Mouse (Mus musculus): Measurements from ENCODE around the gene Fgfr2. TPM values are rescaled to one million over a fixed set of nuclear protein-coding genes. Genes with fewer than 3 reads are reported as not detected.

Fgfr2 gene
- total RNA-seq, 1 experiment: 37.5 TPM

- Histone ChIP-seq H3K9ac (ENCODE audit: insufficient read depth, low read depth, low read length, poor library complexity, severe bottlenecking) (no peak overlapping the region), H3K9me3 (ENCODE audit: control insufficient read depth, insufficient read depth, low read depth, low read length) (no peaks in the 10 kb centered on the region), H3K4me3 (ENCODE audit: insufficient read depth in 1 of 2, low read depth in 1 of 2, low read length in 2 of 2, poor library complexity in 1 of 2, severe bottlenecking in 1 of 2) (no peak overlapping the region), H3K27ac (ENCODE audit: insufficient read depth, low read depth, low read length, poor library complexity, severe bottlenecking) (no peak overlapping the region), H3K36me3 (ENCODE audit: control insufficient read depth, insufficient read depth, low read length, poor library complexity, severe bottlenecking) (peaks cover 31% of the 10 kb centered on the region), H3K4me1 (ENCODE audit: control insufficient read depth in 2 of 2, insufficient read depth in 2 of 2, low read length in 2 of 2, poor library complexity in 1 of 2) (peaks cover 3 to 28% of the 10 kb centered on the region in 2 experiments)
- TF ChIP-seq HCFC1 (IDR thresholded peaks at IDR 0.05; ENCODE audit: borderline replicate concordance, insufficient read depth, low read length) (no peak), CHD2 (IDR thresholded peaks at IDR 0.05; ENCODE audit: low read depth, low read length) (no peak)
- no peak for DNase-seq (ENCODE audit: low read depth, low spot score)
- in situ Hi-C loops (cut with MboI; ENCODE audit: low sequenced_read_pairs in 2 of 2, unreplicated experiment in 2 of 2): no loop called here
Observed at GRCm38 (mm10) chr7:133027930-133028329, 95.2 kb downstream of the Fgfr2 start.

GRCm38 (mm10) chr7:133024694-133025093 is 98.5 kb downstream of the Fgfr2 start:
- no peak for DNase-seq (ENCODE audit: low read depth, low spot score)
- in situ Hi-C loops (cut with MboI; ENCODE audit: low sequenced_read_pairs in 2 of 2, unreplicated experiment in 2 of 2): no loop called here
- TF ChIP-seq ZC3H11A (IDR thresholded peaks at IDR 0.05; ENCODE audit: borderline replicate concordance, low read depth, low read length): no peak
- no peak for TF ChIP-seq CHD2 (IDR thresholded peaks at IDR 0.05; ENCODE audit: low read depth, low read length)
- TF ChIP-seq HCFC1 (IDR thresholded peaks at IDR 0.05; ENCODE audit: borderline replicate concordance, insufficient read depth, low read length): no peak
- TF ChIP-seq MAFK (IDR thresholded peaks at IDR 0.05; ENCODE audit: insufficient read depth, low read depth, low read length): no peak
- TF ChIP-seq ZNF384 (IDR thresholded peaks at IDR 0.05; ENCODE audit: low read depth, low read length): no peak
- Histone ChIP-seq H3K36me3 (ENCODE audit: control insufficient read depth, insufficient read depth, low read length, poor library complexity, severe bottlenecking) (peaks cover 36% of the 10 kb centered on the region), H3K4me1 (ENCODE audit: control insufficient read depth in 2 of 2, insufficient read depth in 2 of 2, low read length in 2 of 2, poor library complexity in 1 of 2) (peaks cover 4 to 36% of the 10 kb centered on the region in 2 experiments), H3K9me3 (ENCODE audit: control insufficient read depth, insufficient read depth, low read depth, low read length) (no peaks in the 10 kb centered on the region), H3K27ac (ENCODE audit: insufficient read depth, low read depth, low read length, poor library complexity, severe bottlenecking) (no peak overlapping the region), H3K9ac (ENCODE audit: insufficient read depth, low read depth, low read length, poor library complexity, severe bottlenecking) (no peak overlapping the region), H3K4me3 (ENCODE audit: insufficient read depth in 1 of 2, low read depth in 1 of 2, low read length in 2 of 2, poor library complexity in 1 of 2, severe bottlenecking in 1 of 2) (no peak overlapping the region)

- H3K9ac ChIP-seq (ENCODE audit: insufficient read depth, low read depth, low read length, poor library complexity, severe bottlenecking): no peak overlapping the region
- no peak overlapping the region for H3K27ac ChIP-seq (ENCODE audit: insufficient read depth, low read depth, low read length, poor library complexity, severe bottlenecking)
- no peak for DNase-seq (ENCODE audit: low read depth, low spot score)
- TF ChIP-seq ZNF384 (IDR thresholded peaks at IDR 0.05; ENCODE audit: low read depth, low read length): no peak
- no peak for TF ChIP-seq HCFC1 (IDR thresholded peaks at IDR 0.05; ENCODE audit: borderline replicate concordance, insufficient read depth, low read length)
- TF ChIP-seq ZC3H11A (IDR thresholded peaks at IDR 0.05; ENCODE audit: borderline replicate concordance, low read depth, low read length): no peak
- no peak for TF ChIP-seq MAFK (IDR thresholded peaks at IDR 0.05; ENCODE audit: insufficient read depth, low read depth, low read length)
- TF ChIP-seq CHD2 (IDR thresholded peaks at IDR 0.05; ENCODE audit: low read depth, low read length): no peak
- no peaks in the 10 kb centered on the region for H3K9me3 ChIP-seq (ENCODE audit: control insufficient read depth, insufficient read depth, low read depth, low read length)
- in situ Hi-C loops (cut with MboI; ENCODE audit: low sequenced_read_pairs in 2 of 2, unreplicated experiment in 2 of 2): no loop called here
- peaks cover 47% of the 10 kb centered on the region for H3K36me3 ChIP-seq (ENCODE audit: control insufficient read depth, insufficient read depth, low read length, poor library complexity, severe bottlenecking)
- H3K4me1 ChIP-seq (ENCODE audit: control insufficient read depth in 2 of 2, insufficient read depth in 2 of 2, low read length in 2 of 2, poor library complexity in 1 of 2): peaks cover 5 to 36% of the 10 kb centered on the region in 2 experiments
- no peak overlapping the region for H3K4me3 ChIP-seq (ENCODE audit: insufficient read depth in 1 of 2, low read depth in 1 of 2, low read length in 2 of 2, poor library complexity in 1 of 2, severe bottlenecking in 1 of 2)
Observed at GRCm38 (mm10) chr7:133019481-133020020, 103.6 kb downstream of the Fgfr2 start.

GRCm38 (mm10) chr7:133018961-133019360 is 104.2 kb downstream of the Fgfr2 start:
- no peak overlapping the region for H3K9ac ChIP-seq (ENCODE audit: insufficient read depth, low read depth, low read length, poor library complexity, severe bottlenecking)
- no peak overlapping the region for H3K4me3 ChIP-seq (ENCODE audit: insufficient read depth in 1 of 2, low read depth in 1 of 2, low read length in 2 of 2, poor library complexity in 1 of 2, severe bottlenecking in 1 of 2)
- no peaks in the 10 kb centered on the region for H3K9me3 ChIP-seq (ENCODE audit: control insufficient read depth, insufficient read depth, low read depth, low read length)
- in situ Hi-C loops (cut with MboI; ENCODE audit: low sequenced_read_pairs in 2 of 2, unreplicated experiment in 2 of 2): no loop called here
- H3K27ac ChIP-seq (ENCODE audit: insufficient read depth, low read depth, low read length, poor library complexity, severe bottlenecking): no peak overlapping the region
- no peak for TF ChIP-seq ZNF384 (IDR thresholded peaks at IDR 0.05; ENCODE audit: low read depth, low read length)
- TF ChIP-seq MAFK (IDR thresholded peaks at IDR 0.05; ENCODE audit: insufficient read depth, low read depth, low read length): no peak
- no peak for TF ChIP-seq CHD2 (IDR thresholded peaks at IDR 0.05; ENCODE audit: low read depth, low read length)
- TF ChIP-seq HCFC1 (IDR thresholded peaks at IDR 0.05; ENCODE audit: borderline replicate concordance, insufficient read depth, low read length): no peak
- no peak for TF ChIP-seq ZC3H11A (IDR thresholded peaks at IDR 0.05; ENCODE audit: borderline replicate concordance, low read depth, low read length)
- DNase-seq (ENCODE audit: low read depth, low spot score): no peak
- peaks cover 5 to 40% of the 10 kb centered on the region in 2 experiments for H3K4me1 ChIP-seq (ENCODE audit: control insufficient read depth in 2 of 2, insufficient read depth in 2 of 2, low read length in 2 of 2, poor library complexity in 1 of 2)
- H3K36me3 ChIP-seq (ENCODE audit: control insufficient read depth, insufficient read depth, low read length, poor library complexity, severe bottlenecking): peaks cover 53% of the 10 kb centered on the region
